Mouse (Mus musculus): ENCODE data around the gene Cacna2d3. TPM values are rescaled to one million over a fixed set of nuclear protein-coding genes. Genes with fewer than 3 reads are reported as not detected.

The Cacna2d3 gene
- total and polyA plus RNA-seq, 2 experiments from 2014 or later = 24.0 to 32.8 TPM

GRCm38 (mm10) chr14:29277701-29278100 lies 444.0 kb downstream of the Cacna2d3 start:
- Histone ChIP-seq H3K9ac (replicated peaks; ENCODE audit: low read length, poor library complexity, severe bottlenecking) (no peak overlapping the region), H3K36me3 (ENCODE audit: insufficient read depth, low read length) (no peaks in the 10 kb centered on the region), H3K4me3 (ENCODE audit: low read depth, low read length) (no peak overlapping the region), H3K4me1 (ENCODE audit: insufficient read depth, low read length) (no peaks in the 10 kb centered on the region), H3K27ac (ENCODE audit: low read depth, low read length) (no peak overlapping the region), H3K4me2 (ENCODE audit: low read depth, low read length, poor library complexity, severe bottlenecking) (no peak overlapping the region), H3K27me3 (ENCODE audit: insufficient read depth, low read length) (no peaks in the 10 kb centered on the region), H3K9me3 (ENCODE audit: low read length) (no peaks in the 10 kb centered on the region)
- DNase-seq (ENCODE audit: low spot score) (no peak), ATAC-seq (ENCODE audit: low FRiP score) (no peak)
- WGBS = 65% methylated on average over 2 of the region's 2 CpGs
- TF ChIP-seq CTCF (IDR thresholded peaks at IDR 0.05) = no peak

GRCm38 (mm10) chr14:29273890-29274289 lies 447.8 kb downstream of the Cacna2d3 start:
- Histone ChIP-seq H3K4me3 (ENCODE audit: low read depth, low read length) (no peak overlapping the region), H3K27me3 (ENCODE audit: insufficient read depth, low read length) (no peaks in the 10 kb centered on the region), H3K9me3 (ENCODE audit: low read length) (no peaks in the 10 kb centered on the region), H3K4me1 (ENCODE audit: insufficient read depth, low read length) (no peaks in the 10 kb centered on the region), H3K27ac (ENCODE audit: low read depth, low read length) (no peak overlapping the region), H3K9ac (replicated peaks; ENCODE audit: low read length, poor library complexity, severe bottlenecking) (no peak overlapping the region), H3K4me2 (ENCODE audit: low read depth, low read length, poor library complexity, severe bottlenecking) (no peak overlapping the region), H3K36me3 (ENCODE audit: insufficient read depth, low read length) (no peaks in the 10 kb centered on the region)
- ATAC-seq (ENCODE audit: low FRiP score) (no peak), DNase-seq (ENCODE audit: low spot score) (no peak)
- no peak for TF ChIP-seq CTCF (IDR thresholded peaks at IDR 0.05)

- no peak overlapping the region for H3K4me2 ChIP-seq (ENCODE audit: low read depth, low read length, poor library complexity, severe bottlenecking)
- no peaks in the 10 kb centered on the region for H3K36me3 ChIP-seq (ENCODE audit: insufficient read depth, low read length)
- H3K4me1 ChIP-seq (ENCODE audit: insufficient read depth, low read length) = no peaks in the 10 kb centered on the region
- H3K9me3 ChIP-seq (ENCODE audit: low read length) = no peaks in the 10 kb centered on the region
- no peak for TF ChIP-seq CTCF (IDR thresholded peaks at IDR 0.05)
- WGBS = 92% methylated on average over 5 of the region's 5 CpGs
- no peak for ATAC-seq (ENCODE audit: low FRiP score)
- H3K4me3 ChIP-seq (ENCODE audit: low read depth, low read length) = no peak overlapping the region
- H3K9ac ChIP-seq (replicated peaks; ENCODE audit: low read length, poor library complexity, severe bottlenecking) = no peak overlapping the region
- H3K27me3 ChIP-seq (ENCODE audit: insufficient read depth, low read length) = no peaks in the 10 kb centered on the region
- no peak for DNase-seq (ENCODE audit: low spot score)
- H3K27ac ChIP-seq (ENCODE audit: low read depth, low read length) = no peak overlapping the region
Observed at GRCm38 (mm10) chr14:29270541-29270940, 451.1 kb downstream of the Cacna2d3 start.

- Histone ChIP-seq H3K4me3 (ENCODE audit: low read depth, low read length) (no peak overlapping the region), H3K36me3 (ENCODE audit: insufficient read depth, low read length) (no peaks in the 10 kb centered on the region), H3K27ac (ENCODE audit: low read depth, low read length) (no peak overlapping the region), H3K4me1 (ENCODE audit: insufficient read depth, low read length) (no peaks in the 10 kb centered on the region), H3K4me2 (ENCODE audit: low read depth, low read length, poor library complexity, severe bottlenecking) (no peak overlapping the region), H3K9ac (replicated peaks; ENCODE audit: low read length, poor library complexity, severe bottlenecking) (no peak overlapping the region), H3K9me3 (ENCODE audit: low read length) (no peaks in the 10 kb centered on the region), H3K27me3 (ENCODE audit: insufficient read depth, low read length) (no peaks in the 10 kb centered on the region)
- DNase-seq (ENCODE audit: low spot score) (no peak), ATAC-seq (ENCODE audit: low FRiP score) (no peak)
- WGBS = 50% methylated on average over 2 of the region's 2 CpGs
- no peak for TF ChIP-seq CTCF (IDR thresholded peaks at IDR 0.05)
Observed at GRCm38 (mm10) chr14:29269816-29270215, 451.8 kb downstream of the Cacna2d3 start.

GRCm38 (mm10) chr14:29268609-29269008 lies 453.1 kb downstream of the Cacna2d3 start:
- no peak overlapping the region for H3K9ac ChIP-seq (replicated peaks; ENCODE audit: low read length, poor library complexity, severe bottlenecking)
- H3K27ac ChIP-seq (ENCODE audit: low read depth, low read length) = no peak overlapping the region
- H3K27me3 ChIP-seq (ENCODE audit: insufficient read depth, low read length) = no peaks in the 10 kb centered on the region
- no peak overlapping the region for H3K4me2 ChIP-seq (ENCODE audit: low read depth, low read length, poor library complexity, severe bottlenecking)
- TF ChIP-seq CTCF (IDR thresholded peaks at IDR 0.05) = no peak
- DNase-seq (ENCODE audit: low spot score) = peak; percentile 23
- no peak for ATAC-seq (ENCODE audit: low FRiP score)
- no peaks in the 10 kb centered on the region for H3K36me3 ChIP-seq (ENCODE audit: insufficient read depth, low read length)
- 69% methylated on average over 5 of the region's 5 CpGs for WGBS
- H3K4me3 ChIP-seq (ENCODE audit: low read depth, low read length) = no peak overlapping the region
- no peaks in the 10 kb centered on the region for H3K9me3 ChIP-seq (ENCODE audit: low read length)
- H3K4me1 ChIP-seq (ENCODE audit: insufficient read depth, low read length) = no peaks in the 10 kb centered on the region

- ATAC-seq (ENCODE audit: low FRiP score) (no peak), DNase-seq (ENCODE audit: low spot score) (peak; percentile 75)
- Histone ChIP-seq H3K9ac (replicated peaks; ENCODE audit: low read length, poor library complexity, severe bottlenecking) (no peak overlapping the region), H3K4me2 (ENCODE audit: low read depth, low read length, poor library complexity, severe bottlenecking) (no peak overlapping the region), H3K9me3 (ENCODE audit: low read length) (no peaks in the 10 kb centered on the region), H3K4me1 (ENCODE audit: insufficient read depth, low read length) (no peaks in the 10 kb centered on the region), H3K27me3 (ENCODE audit: insufficient read depth, low read length) (no peaks in the 10 kb centered on the region), H3K36me3 (ENCODE audit: insufficient read depth, low read length) (no peaks in the 10 kb centered on the region), H3K4me3 (ENCODE audit: low read depth, low read length) (no peak overlapping the region), H3K27ac (ENCODE audit: low read depth, low read length) (no peak overlapping the region)
- 58% methylated on average over 5 of the region's 5 CpGs for WGBS
- TF ChIP-seq CTCF (IDR thresholded peaks at IDR 0.05) = peak; percentile 73
Observed at GRCm38 (mm10) chr14:29267233-29267874, 454.3 kb downstream of the Cacna2d3 start.

Measured in midbrain, postnatal 0 days (tissue).